Mouse (Mus musculus) kidney, embryonic 15.5 days (tissue): ENCODE data around the gene Slain2. TPM values are rescaled to one million over a fixed set of nuclear protein-coding genes. Genes with fewer than 3 reads are reported as not detected.
A peak's percentile ranks its signal among the peaks of the same experiment; 100 is the strongest.
"Not testable (repeated sequence)": the region's sequence is repeated elsewhere in the genome, so short reads cannot be mapped to it uniquely, and the experiment has no call there.

Experiments
- ATAC-seq: fragments of 200-750 bp; cut with Nextera tagmentation; replicated peaks from 2 replicates; pipeline ENCODE4 v1.8.0; 2017; ENCODE audit warnings: moderate TSS enrichment; ENCODE audit not compliant: low FRiP score
- H3K27ac ChIP-seq: fragments of 300-500 bp; sonication (generic); 2 replicates; pipeline ENCODE4 v1.5.1; 2015; ENCODE audit warnings: mild to moderate bottlenecking, inconsistent platforms
- H3K27me3 ChIP-seq: fragments of 300-500 bp; sonication (generic); 2 replicates; pipeline ENCODE4 v1.6.1; 2015; ENCODE audit warnings: inconsistent platforms
- H3K36me3 ChIP-seq: fragments of 300-500 bp; sonication (generic); 2 replicates; pipeline ENCODE4 v1.6.1; 2015; ENCODE audit warnings: inconsistent platforms
- H3K4me1 ChIP-seq: fragments of 300-500 bp; sonication (generic); 2 replicates; pipeline ENCODE4 v1.6.1; 2015; ENCODE audit warnings: inconsistent platforms
- H3K4me2 ChIP-seq: fragments of 300-500 bp; sonication (generic); 2 replicates; pipeline ENCODE4 v1.6.1; 2015; ENCODE audit warnings: moderate library complexity, mild to moderate bottlenecking, inconsistent platforms
- H3K4me3 ChIP-seq: fragments of 300-500 bp; sonication (generic); replicated peaks from 2 replicates; pipeline ENCODE4 v1.5.1; 2015; ENCODE audit warnings: mild to moderate bottlenecking, inconsistent platforms
- H3K9ac ChIP-seq: fragments of 300-500 bp; sonication (generic); 2 replicates; pipeline ENCODE4 v1.6.1; 2015; ENCODE audit warnings: mild to moderate bottlenecking, inconsistent platforms
- H3K9me3 ChIP-seq: fragments of 300-500 bp; sonication (generic); replicated peaks from 2 replicates; pipeline ENCODE4 v1.6.1; 2016; ENCODE audit warnings: inconsistent platforms
- whole genome bisulfite sequencing: fragments of 180-500 bp; shearing (Covaris S2); methylation state at CpG from one replicate; pipeline ENCODE4 v1.1.7; 2015; ENCODE audit warnings: mixed read lengths; 5-methylcytosine and 5-hydroxymethylcytosine counted together
- polyA plus RNA-seq: library from polyadenylated mRNA; unstranded; fragments of >200 nt; fragmentation: Nextera tagmentation; extraction: Ambion mirVana; gene quantifications from 2 replicates; pipeline ENCODE4 v1.2.1, GENCODE M21; 2015

The Slain2 gene
- polyA plus RNA-seq, 1 experiment from 2014 or later = 14.1 TPM

GRCm38 (mm10) chr5:72922796-72923195 lies 8.7 kb downstream of the Slain2 start:
- H3K4me1 ChIP-seq = 0 out of 2 replicates have a peak, but pooled peaks cover 2% of the 10 kb centered on the region
- H3K4me2 ChIP-seq = no peak overlapping the region
- H3K36me3 ChIP-seq = no peaks in the 10 kb centered on the region
- no peaks in the 10 kb centered on the region for H3K27me3 ChIP-seq
- 93% methylated on average over 3 of the region's 3 CpGs for WGBS
- H3K27ac ChIP-seq = no peak overlapping the region
- no peaks in the 10 kb centered on the region for H3K9me3 ChIP-seq
- H3K9ac ChIP-seq = no peak overlapping the region
- no peak overlapping the region for H3K4me3 ChIP-seq
- no peak for ATAC-seq

- Histone ChIP-seq H3K27ac (no peak overlapping the region), H3K4me1 (no peaks in the 10 kb centered on the region), H3K9ac (no peak overlapping the region), H3K9me3 (no peaks in the 10 kb centered on the region), H3K4me3 (no peak overlapping the region), H3K4me2 (no peak overlapping the region), H3K27me3 (no peaks in the 10 kb centered on the region), H3K36me3 (no peaks in the 10 kb centered on the region)
- no peak for ATAC-seq
These were observed 13.0 kb downstream of the Slain2 start for GRCm38 (mm10) chr5:72927074-72927473.

DNA sequence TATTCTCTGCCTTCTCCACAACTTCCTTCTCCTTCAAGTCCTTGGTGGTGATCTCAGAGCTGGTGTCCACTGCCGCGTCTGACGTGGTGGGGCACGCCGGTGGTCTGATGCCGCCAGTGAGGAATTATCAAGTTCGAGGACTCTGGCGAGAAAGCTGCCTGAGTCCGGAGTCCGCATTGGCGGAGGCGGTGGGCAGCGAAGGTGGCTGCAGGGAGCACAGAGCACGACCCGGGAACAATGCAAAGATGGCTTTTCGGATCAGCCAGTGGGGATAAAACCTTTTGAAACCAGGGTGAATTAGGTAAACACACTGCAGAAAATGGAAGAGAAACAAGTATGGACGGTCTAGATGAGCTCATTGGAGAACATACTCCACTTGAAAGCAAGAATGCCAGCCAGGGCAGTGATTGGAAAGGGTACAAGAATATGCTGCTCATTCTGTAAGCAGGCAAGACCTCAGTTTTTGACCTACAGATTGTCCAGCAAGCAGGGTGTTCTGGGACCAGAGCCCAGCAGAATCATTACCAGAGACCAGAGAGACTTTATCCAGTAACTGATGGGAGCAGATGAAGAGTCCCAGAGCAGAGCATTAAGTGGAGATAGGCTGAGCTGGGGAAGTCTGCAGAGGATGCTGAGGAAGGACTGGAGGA lies 19.0 kb downstream of the Slain2 start:
- no peaks in the 10 kb centered on the region; the same call in 1 of the 2 replicates for H3K36me3 ChIP-seq
- H3K9ac ChIP-seq = no peak overlapping the region
- no peaks in the 10 kb centered on the region for H3K27me3 ChIP-seq
- no peaks in the 10 kb centered on the region for H3K4me1 ChIP-seq
- H3K4me3 ChIP-seq = no peak overlapping the region
- WGBS = 92% methylated on average over 17 of the region's 17 CpGs
- no peak overlapping the region for H3K4me2 ChIP-seq
- ATAC-seq = no peak
- 0 out of 2 replicates have a peak overlapping the region, but pooled peaks have one; percentile 1 for H3K27ac ChIP-seq
- H3K9me3 ChIP-seq = no peaks in the 10 kb centered on the region

DNA sequence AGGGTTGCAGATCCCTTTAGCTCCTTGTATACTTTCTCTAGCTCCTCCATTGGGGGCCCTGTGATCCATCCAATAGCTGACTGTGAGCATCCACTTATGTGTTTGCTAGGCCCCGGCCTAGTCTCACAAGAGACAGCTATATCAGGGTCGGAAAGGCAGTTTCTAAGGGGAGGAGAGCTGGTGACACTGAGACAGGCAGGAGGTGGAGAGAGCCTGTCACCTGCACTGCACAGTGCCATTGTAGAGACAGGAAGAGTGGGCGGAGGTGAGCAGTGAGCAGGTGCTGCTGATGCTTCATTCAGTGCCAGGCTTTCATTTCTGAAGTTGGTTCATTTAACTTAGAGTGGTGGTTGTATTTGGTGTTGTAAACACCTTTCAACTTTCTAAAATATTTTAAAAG lies 24.3 kb downstream of the Slain2 start:
- peaks cover 17% of the 10 kb centered on the region; the same call in 1 of the 2 replicates for H3K36me3 ChIP-seq
- not testable (repeated sequence) for H3K9ac ChIP-seq, H3K4me1 ChIP-seq, H3K9me3 ChIP-seq, H3K4me2 ChIP-seq, H3K27me3 ChIP-seq, H3K27ac ChIP-seq, H3K4me3 ChIP-seq, ATAC-seq
- WGBS = 89% methylated on average over 3 of the region's 3 CpGs

GRCm38 (mm10) chr5:72939311-72939710 lies 25.2 kb downstream of the Slain2 start:
- Histone ChIP-seq H3K4me2 (no peak overlapping the region), H3K4me1 (no peaks in the 10 kb centered on the region), H3K36me3 (peaks cover 17% of the 10 kb centered on the region; the same call in 1 of the 2 replicates), H3K9me3 (no peaks in the 10 kb centered on the region), H3K4me3 (no peak overlapping the region), H3K27ac (no peak overlapping the region), H3K9ac (no peak overlapping the region), H3K27me3 (no peaks in the 10 kb centered on the region)
- no peak for ATAC-seq
- 98% methylated on average over 2 of the region's 2 CpGs for WGBS

GRCm38 (mm10) chr5:72940906-72941432 lies 26.9 kb downstream of the Slain2 start:
- H3K9ac ChIP-seq = no peak overlapping the region
- no peaks in the 10 kb centered on the region for H3K27me3 ChIP-seq
- 92% methylated on average over 5 of the region's 5 CpGs for WGBS
- no peak for ATAC-seq
- no peaks in the 10 kb centered on the region for H3K4me1 ChIP-seq
- no peak overlapping the region for H3K4me3 ChIP-seq
- H3K4me2 ChIP-seq = no peak overlapping the region
- H3K9me3 ChIP-seq = no peaks in the 10 kb centered on the region
- H3K27ac ChIP-seq = no peak overlapping the region
- peaks cover 17% of the 10 kb centered on the region; the same call in 1 of the 2 replicates for H3K36me3 ChIP-seq

- H3K9me3 ChIP-seq = no peaks in the 10 kb centered on the region
- no peak overlapping the region for H3K4me2 ChIP-seq
- H3K36me3 ChIP-seq = peaks cover 34% of the 10 kb centered on the region
- H3K27ac ChIP-seq = no peak overlapping the region
- H3K9ac ChIP-seq = no peak overlapping the region
- H3K4me1 ChIP-seq = no peaks in the 10 kb centered on the region
- H3K4me3 ChIP-seq = no peak overlapping the region
- WGBS = 84% methylated on average over 1 of the region's 1 CpGs
- ATAC-seq = no peak
- no peaks in the 10 kb centered on the region for H3K27me3 ChIP-seq
These were observed 34.0 kb downstream of the Slain2 start for GRCm38 (mm10) chr5:72948136-72948535.

DNA sequence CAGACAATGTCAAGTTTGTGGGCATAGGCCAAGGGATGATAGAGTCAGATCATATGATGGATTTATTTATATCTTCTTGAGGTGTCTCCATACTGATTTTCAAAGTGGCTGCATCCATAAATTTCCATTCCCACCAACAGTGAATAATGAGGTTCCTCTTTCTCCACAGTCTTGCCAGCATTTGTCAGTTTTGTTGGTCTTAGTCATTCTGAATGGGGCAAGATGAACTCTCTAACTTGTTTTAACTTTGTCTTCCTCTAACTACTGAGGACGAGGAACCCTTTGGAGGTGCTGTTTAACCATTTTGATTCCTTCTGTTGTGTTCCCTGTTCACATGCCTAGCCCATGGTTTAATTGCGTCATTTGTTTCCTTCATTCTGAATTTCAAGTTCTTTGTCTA lies 36.1 kb downstream of the Slain2 start:
- Histone ChIP-seq H3K9me3 (no peaks in the 10 kb centered on the region), H3K4me2 (no peak overlapping the region), H3K9ac (no peak overlapping the region), H3K36me3 (peaks cover 31% of the 10 kb centered on the region), H3K27ac (no peak overlapping the region), H3K4me3 (no peak overlapping the region), H3K4me1 (peaks cover 5% of the 10 kb centered on the region; the same call in 1 of the 2 replicates), H3K27me3 (no peaks in the 10 kb centered on the region)
- ATAC-seq = no peak
- WGBS = 83% methylated on average over 2 of the region's 2 CpGs

- Histone ChIP-seq H3K27ac (no peak overlapping the region), H3K9me3 (no peaks in the 10 kb centered on the region), H3K36me3 (peaks cover 29% of the 10 kb centered on the region), H3K4me1 (peaks cover 12% of the 10 kb centered on the region), H3K4me2 (no peak overlapping the region), H3K9ac (no peak overlapping the region), H3K4me3 (no peak overlapping the region), H3K27me3 (no peaks in the 10 kb centered on the region)
- 33% methylated on average over 3 of the region's 3 CpGs for WGBS
- 0 out of 2 replicates have a peak, but pooled peaks have one; percentile 46 for ATAC-seq
These were observed 40.0 kb downstream of the Slain2 start for GRCm38 (mm10) chr5:72953996-72954604.

DNA sequence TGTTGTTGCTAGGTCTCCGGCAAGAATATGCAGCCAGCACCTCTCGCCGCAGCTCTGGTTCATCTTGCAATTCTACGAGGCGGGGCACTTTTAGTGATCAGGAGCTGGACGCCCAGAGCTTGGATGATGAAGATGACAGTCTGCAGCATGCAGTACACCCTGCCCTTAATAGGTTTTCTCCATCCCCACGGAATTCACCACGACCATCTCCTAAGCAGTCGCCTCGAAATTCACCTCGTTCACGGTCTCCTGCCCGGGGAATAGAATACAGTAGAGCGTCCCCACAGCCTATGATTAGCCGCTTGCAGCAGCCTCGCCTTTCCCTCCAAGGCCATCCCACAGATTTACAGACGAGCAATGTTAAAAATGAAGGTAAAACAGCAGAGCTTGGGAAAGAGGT lies 43.2 kb downstream of the Slain2 start:
- WGBS = 74% methylated on average over 17 of the region's 17 CpGs
- Histone ChIP-seq H3K9ac (no peak overlapping the region), H3K27ac (no peak overlapping the region), H3K4me2 (no peak overlapping the region), H3K36me3 (peaks cover 18% of the 10 kb centered on the region), H3K4me1 (peaks cover 12% of the 10 kb centered on the region), H3K9me3 (no peaks in the 10 kb centered on the region), H3K27me3 (no peaks in the 10 kb centered on the region), H3K4me3 (no peak overlapping the region)
- ATAC-seq = no peak

DNA sequence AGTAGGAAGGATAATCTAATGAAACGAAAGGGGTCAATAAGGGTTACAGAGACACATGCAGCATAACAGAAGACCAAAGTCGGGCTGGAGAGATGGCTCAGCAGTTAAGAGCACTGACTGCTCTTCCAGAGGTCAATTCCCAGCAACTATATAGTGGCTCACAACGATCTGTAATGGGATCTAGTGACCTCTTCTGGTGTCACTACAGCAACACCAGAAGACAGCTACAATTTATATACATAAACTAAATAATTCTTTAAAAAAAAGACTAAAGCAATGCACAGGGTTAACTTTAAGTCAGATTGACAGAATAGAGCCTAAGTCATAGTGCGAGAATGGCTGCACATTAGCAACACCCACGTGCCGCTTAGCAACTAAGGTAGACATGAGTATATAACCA lies 46.0 kb downstream of the Slain2 start:
- Histone ChIP-seq H3K27ac (no peak overlapping the region), H3K4me3 (no peak overlapping the region), H3K4me1 (peaks cover 8% of the 10 kb centered on the region), H3K36me3 (peaks cover 28% of the 10 kb centered on the region), H3K4me2 (no peak overlapping the region), H3K27me3 (no peaks in the 10 kb centered on the region), H3K9me3 (no peaks in the 10 kb centered on the region), H3K9ac (no peak overlapping the region)
- 74% methylated on average over 6 of the region's 6 CpGs for WGBS
- no peak for ATAC-seq

- 83% methylated on average over 3 of the region's 3 CpGs for WGBS
- H3K4me3 ChIP-seq = no peak overlapping the region
- no peak overlapping the region for H3K4me2 ChIP-seq
- no peak overlapping the region for H3K27ac ChIP-seq
- no peaks in the 10 kb centered on the region for H3K27me3 ChIP-seq
- H3K4me1 ChIP-seq = no peaks in the 10 kb centered on the region
- no peak overlapping the region for H3K9ac ChIP-seq
- H3K36me3 ChIP-seq = peaks cover 38% of the 10 kb centered on the region
- no peaks in the 10 kb centered on the region for H3K9me3 ChIP-seq
- no peak for ATAC-seq
These were observed 51.6 kb downstream of the Slain2 start for GRCm38 (mm10) chr5:72965706-72966105.
